Mouse (Mus musculus) C2C12 (cell line): ENCODE results near the gene Ubash3a.

Experiments
- CEBPB ChIP-seq: IDR thresholded peaks from one replicate; pipeline ENCODE4 v1.6.1; 2011; ENCODE audit warnings: low read depth, mild to moderate bottlenecking, control low read depth, moderate library complexity
- CTCF ChIP-seq: IDR thresholded peaks from one replicate; pipeline ENCODE4 v1.5.1; 2011; ENCODE audit not compliant: control insufficient read depth, insufficient read depth, insufficient read length
- FOSL1 ChIP-seq: IDR thresholded peaks from one replicate; pipeline ENCODE4 v1.8.0; 2011; ENCODE audit warnings: mild to moderate bottlenecking, low read length; ENCODE audit not compliant: poor library complexity, insufficient read depth, severe bottlenecking
- MAX ChIP-seq: IDR thresholded peaks from one replicate; pipeline ENCODE4 v1.6.1; 2011; ENCODE audit warnings: mild to moderate bottlenecking, control low read depth
- MYOD1 ChIP-seq: IDR thresholded peaks from one replicate; pipeline ENCODE4 v1.6.1; 2011; ENCODE audit warnings: low read depth; ENCODE audit not compliant: control insufficient read depth, insufficient read length
- USF1 ChIP-seq: IDR thresholded peaks from one replicate; pipeline ENCODE4 v1.6.1; 2011; ENCODE audit warnings: low read depth, mild to moderate bottlenecking, control low read depth, moderate library complexity

DNA sequence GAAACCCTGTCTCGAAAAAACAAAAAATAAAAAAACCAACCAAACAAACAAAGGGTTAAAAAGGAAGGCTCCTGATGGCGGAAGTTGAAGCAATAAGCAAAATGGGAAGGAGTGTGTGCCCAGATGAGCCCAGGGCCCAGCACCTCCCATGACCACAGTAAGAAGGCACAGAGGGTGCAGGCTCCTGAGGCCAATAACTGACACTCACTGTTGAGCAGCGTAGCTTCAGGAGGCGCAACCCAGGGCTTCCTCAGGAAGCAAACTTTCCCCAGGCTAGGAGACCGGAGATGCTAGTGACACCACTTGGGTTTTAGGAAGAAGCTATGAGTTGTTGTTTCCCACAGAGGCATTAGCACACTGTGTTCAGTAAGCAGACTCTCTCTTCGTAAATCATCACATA lies 83.2 kb downstream of the Ubash3a start:
- TF ChIP-seq CTCF, result no peak
- no peak for TF ChIP-seq FOSL1
- no peak for TF ChIP-seq CEBPB
- no peak for TF ChIP-seq MYOD1
- no peak for TF ChIP-seq USF1
- no peak for TF ChIP-seq MAX
